Mouse (Mus musculus): ENCODE results near the gene Hebp1. TPM values are rescaled to one million over a fixed set of nuclear protein-coding genes. Genes with fewer than 3 reads are reported as not detected.

Hebp1 gene
- 10 to 100 TPM; 12.1 to 13.8 TPM for total RNA-seq (2023)

DNA sequence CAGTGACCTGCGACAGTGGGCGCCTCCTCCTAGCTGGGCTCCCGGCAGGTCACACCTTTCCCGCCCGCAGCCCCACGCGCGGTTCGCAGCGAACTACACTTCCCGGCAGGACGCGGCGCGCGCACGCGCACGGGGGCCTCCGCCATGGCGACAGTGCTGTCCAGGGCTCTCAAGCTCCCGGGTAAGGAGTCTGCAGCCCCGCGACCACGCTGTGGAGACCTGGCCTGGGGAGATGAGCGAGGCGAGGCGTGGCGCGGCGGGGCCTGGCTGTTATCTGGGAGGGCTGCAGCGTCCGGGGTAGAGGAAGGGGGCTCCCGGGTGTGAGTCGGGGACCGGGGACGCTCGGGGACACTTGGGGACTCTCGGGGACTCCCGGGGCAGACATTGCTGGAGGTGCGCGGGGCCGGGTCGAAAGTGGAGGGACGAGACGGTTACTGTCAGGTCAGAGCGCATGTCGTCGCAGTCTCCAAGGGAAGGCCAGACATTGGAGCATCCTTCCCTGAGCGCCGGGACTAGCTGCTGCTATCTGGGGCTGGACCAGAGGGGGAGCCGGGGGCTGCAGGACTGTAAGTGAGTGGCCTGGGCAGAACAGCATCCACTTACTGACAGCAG lies at the start of gene Hebp1, which contains the start of gene Fam234b:
Gene Hebp1 (minus strand): TSS at position 102 of the 612 bp plus-strand sequence.
Gene Fam234b (plus strand): TSS at position 57 of the 612 bp plus-strand sequence.

DNA sequence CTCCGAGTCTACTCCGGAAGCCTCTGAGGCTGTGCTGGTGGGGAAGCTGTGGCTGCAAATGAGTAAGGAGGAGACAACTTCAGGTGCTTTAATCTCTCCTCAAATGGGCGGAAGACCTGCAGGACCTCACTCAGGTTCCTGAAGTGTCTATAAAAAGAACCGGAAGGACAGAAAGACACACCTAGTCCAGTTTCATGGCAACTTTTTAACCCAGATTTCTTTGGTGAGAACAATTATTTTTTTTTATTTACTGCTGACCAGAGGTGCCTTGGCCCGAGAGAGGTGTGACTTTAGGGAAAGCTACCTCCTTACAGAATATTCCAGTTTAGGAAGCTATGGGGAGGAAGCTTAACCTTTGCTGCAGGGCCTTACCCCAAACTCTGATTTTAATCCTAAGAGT lies 79.6 kb downstream of the Hebp1 start, which contains the start of gene Gprc5d:
Gene Gprc5d (minus strand): TSS at position 101 of the 400 bp plus-strand sequence.

Other genes with a start within 250 kb of the Hebp1 start
- under 1 TPM; 0.15 TPM for gene Apold1, start 216.3 kb downstream of the Hebp1 start, total RNA-seq (2023)
- 100 to 1,000 TPM; 148 to 156 TPM for gene Ddx47, start 186.4 kb downstream of the Hebp1 start, total RNA-seq (2023)
- under 1 TPM in 1 of 2 experiments, not detected in 1; 0.35 TPM for gene Gprc5a, start 132.4 kb downstream of the Hebp1 start, total RNA-seq (2023)
- not detected for gene Gprc5d, start 79.7 kb downstream of the Hebp1 start, total RNA-seq (2023)
- gene Fam234b, start within 50 bp of the Hebp1 start, total RNA-seq (2023), result 10 to 100 TPM; 11.6 to 12.2 TPM
- not detected for gene Gsg1, start 56.3 kb upstream of the Hebp1 start, total RNA-seq (2023)
- not detected for gene Pbp2, start 112.4 kb upstream of the Hebp1 start, total RNA-seq (2023)
- under 1 TPM; 0.32 to 0.83 TPM for gene Emp1, start 164.5 kb upstream of the Hebp1 start, total RNA-seq (2023)

Data from B cell, adult 67 days (primary cell).